Mouse (Mus musculus): Measurements from ENCODE around the gene Gdpd5. TPM values are rescaled to one million over a fixed set of nuclear protein-coding genes. Genes with fewer than 3 reads are reported as not detected.
"Not testable (repeated sequence)": the region's sequence is repeated elsewhere in the genome, so short reads cannot be mapped to it uniquely, and the experiment has no call there.

Gene Gdpd5
- polyA plus RNA-seq, 2 experiments from 2014 or later = 9.7 to 14.7 TPM

DNA sequence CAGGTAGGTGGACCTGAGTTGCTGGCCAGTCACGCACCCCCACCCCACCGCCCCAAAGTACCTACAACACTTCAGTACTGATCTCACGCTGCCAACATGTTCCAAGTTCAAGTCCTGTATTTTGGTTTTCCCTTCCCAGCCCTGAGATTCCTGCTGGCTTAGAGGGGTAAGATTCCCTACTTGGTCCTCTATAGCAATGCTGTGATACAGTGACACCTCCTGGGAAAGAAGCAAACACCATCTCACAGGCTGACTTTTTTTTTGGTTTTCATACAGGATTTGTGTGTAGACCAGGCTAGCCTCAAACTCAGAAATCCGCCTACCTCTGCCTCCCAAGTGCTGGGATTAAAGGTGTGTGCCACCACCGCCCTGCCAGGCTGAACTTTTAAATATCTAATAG, 96.0 kb downstream of the Gdpd5 start:
- ATAC-seq = no peak

DNA sequence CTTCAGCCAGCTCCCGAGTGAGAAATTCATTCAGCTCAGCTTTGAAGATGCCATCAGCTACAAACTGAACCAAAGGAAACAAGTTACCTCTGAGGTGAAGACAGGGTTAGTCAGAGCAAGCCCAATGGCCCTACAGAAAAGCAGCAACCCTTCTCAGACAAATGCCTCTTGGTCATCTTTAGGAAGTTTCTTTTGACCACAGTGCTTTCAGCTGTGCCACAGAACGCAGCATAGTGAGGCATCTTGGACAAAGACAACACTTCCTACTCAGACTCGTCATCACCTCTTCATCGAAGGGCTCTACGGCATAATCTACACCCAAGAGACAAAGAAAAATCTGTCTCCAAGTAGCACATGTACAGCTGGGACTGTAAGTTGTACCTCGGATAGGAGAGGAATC, 101.4 kb downstream of the Gdpd5 start:
- ATAC-seq = no peak

DNA sequence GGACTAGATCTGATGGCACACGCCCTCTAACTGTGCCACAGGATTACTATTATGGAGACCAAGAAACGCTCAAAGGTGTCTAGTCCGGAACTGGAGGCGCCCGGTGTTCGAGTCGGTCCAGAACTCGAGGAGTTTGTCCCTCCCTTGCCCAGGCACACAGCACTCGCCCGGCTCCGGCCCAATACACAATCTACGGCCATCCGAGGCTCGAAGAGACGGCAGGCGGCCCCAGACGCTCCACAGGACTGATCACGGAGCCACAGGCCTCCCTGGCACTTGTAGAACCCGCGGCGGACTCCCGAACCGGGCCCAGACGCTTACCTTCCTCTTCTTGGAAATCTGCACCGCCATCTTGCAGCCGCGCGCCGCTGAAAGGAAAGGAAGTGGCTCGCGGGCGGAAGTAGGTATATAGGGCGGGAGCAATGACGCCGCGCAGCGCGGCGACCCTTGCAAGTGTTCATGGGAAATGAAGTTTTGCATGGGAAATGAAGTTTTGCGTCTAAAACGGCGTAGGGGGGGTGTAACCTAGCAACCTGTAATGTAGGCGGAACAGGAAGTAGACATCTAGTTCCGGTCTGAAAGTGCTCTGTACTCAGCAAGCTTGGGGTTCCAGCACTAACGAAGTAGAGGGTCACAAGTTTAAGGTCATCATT, 102.2 kb downstream of the Gdpd5 start, which contains the start of gene Rps3:
Gene Rps3, minus strand, starts transcription at position 468 of the 653 bp plus-strand sequence.
- peak; percentile 97 for ATAC-seq

DNA sequence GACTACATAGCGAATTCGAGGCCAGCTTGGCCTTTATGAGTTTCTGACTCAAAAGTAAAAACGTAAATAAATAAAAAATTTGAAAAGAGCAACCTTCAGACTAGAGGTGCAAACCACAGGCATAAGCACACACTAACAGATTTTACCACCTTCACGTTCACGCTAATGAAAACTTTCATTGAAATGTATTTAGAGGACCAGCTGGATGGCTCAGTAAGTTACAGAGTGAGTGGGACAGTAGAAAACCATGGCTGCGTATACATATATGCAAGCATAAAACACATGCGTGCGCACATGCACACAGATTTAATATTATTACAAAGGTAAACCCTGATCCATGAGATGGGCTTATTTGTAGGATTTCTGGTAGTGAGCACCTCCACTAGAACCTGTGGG, 102.7 kb downstream of the Gdpd5 start:
- ATAC-seq = no peak

DNA sequence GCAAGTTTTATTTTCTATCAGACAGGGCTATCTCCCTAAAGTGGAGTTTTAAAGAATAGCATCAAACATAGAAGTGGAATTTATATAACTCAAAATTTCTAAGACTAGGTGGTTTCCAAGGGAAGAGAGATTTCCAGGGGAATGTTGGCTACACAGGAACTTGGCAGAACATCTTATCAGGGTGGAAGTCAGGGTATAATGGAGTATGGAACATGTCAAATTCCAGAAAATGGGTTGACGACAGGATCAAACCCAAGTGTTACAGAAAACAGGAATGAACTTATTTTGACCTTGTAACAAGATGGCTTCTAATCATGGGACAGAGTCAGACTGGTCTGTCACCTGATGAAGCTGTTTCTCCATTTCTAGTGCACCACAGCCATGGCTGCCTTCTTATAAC, 103.5 kb downstream of the Gdpd5 start:
- ATAC-seq = no peak

DNA sequence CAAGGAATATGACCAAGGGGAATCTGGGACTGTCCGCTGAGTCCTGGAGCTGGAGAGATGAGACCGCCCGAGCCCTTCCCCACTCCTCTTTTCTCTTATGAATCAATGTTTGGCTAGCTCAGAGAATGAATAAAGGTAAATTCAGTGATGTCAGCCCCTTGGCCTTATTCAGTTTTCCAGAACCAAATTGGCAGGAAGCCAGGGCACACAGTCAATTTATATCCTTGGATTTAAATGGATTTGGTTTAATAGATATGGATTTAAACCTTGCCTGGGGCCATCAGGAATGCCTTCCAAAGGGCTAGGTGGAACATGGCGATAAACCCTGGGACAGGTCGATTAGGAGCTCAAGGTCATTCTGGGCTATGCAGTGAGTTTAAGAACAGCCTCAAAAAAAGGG, 108.5 kb downstream of the Gdpd5 start:
- no peak for ATAC-seq

DNA sequence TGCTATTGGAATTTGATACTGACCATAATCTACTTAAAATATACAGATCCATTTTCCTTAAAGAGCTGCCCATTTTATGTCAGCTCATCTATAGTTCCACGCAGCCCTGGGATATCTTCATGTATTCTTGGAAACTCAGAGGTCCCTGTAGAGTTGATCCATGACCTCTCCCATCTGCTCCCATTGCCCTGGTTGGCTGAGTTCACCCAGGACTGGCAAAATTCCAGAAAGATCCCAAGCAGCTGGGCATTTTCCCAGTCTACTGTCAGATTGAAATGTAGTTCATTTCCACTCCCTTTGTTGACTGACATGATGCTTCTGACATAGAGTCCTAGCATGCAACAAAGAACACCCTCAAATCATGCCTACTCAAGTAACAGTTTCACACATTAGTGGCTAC, 117.9 kb downstream of the Gdpd5 start:
- no peak for ATAC-seq

DNA sequence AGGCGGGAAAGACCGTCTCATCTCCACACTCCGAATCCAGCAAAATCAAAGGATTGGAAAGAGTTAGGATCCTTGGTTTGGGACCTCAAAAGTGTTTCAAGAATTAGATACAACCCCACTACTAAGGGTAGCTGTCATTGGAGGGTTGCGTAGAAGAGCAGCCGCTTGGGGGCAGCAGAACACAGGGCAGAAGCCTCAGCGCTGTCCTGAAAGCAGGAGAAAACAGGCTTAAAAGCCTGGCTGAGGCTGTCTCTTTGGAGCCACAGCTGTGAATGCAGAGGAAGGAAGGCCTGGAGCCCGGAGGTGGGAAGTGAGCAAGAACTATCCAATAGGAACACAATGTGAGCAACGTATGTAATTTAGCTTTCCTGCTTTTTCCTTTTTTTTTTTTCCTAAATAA, 119.0 kb downstream of the Gdpd5 start:
- peak; percentile 65 for ATAC-seq

DNA sequence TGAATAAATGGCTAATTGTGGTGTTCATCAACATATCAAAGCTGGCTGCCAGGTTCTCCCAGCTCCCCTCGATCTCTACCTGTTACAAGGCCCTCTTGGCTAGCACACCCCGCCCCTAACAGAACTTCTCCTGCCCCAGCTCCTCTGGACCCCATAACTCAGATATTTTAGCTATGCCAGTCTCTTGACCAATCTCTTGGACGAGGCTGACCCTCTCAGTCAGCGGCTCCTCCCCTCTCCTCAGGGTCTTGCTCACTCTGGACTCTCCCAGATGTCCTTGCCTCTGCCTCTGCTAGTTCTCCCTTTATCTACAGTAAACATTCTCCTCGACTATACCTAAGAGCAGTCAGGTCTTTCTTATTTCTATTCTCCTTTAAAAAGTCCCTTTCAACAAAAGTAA, 119.4 kb downstream of the Gdpd5 start:
- no peak for ATAC-seq

DNA sequence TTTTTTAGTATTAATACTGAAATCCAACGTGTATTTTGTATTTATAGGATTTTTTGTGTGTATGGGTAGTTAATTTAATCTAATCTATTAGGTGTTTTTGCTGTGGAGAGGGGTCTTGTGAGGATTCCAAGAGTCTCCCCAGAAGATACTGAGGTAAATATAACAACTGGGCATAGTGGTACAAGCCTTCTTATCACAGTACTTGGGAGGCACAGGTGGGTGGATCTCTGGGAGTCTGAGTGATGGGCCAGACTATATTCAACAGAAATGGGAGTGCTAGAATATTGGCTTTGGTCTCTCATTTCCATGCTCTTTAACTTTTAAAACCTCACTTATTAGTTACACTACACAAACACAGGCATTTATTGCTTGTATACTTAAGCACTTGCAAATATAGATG, 119.9 kb downstream of the Gdpd5 start:
- ATAC-seq = no peak

DNA sequence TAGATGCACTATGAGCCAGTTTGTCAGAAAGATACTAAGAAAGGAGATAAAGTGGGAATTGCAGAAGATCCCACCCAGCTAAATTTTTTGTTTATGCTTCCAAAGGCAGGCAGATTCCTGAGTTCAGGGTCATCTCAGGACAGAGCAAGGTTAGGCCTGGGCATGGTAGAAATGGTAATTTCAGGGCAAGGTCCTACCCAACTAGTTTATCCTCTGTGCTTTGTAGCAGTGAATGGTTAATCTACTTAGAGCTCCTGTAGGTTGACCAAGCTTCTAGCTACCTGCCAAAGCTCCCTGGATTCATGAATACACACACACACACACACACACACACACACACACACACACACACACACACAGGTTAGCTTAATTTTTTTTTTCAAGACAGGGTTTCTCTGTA, 123.3 kb downstream of the Gdpd5 start:
- no peak for ATAC-seq

DNA sequence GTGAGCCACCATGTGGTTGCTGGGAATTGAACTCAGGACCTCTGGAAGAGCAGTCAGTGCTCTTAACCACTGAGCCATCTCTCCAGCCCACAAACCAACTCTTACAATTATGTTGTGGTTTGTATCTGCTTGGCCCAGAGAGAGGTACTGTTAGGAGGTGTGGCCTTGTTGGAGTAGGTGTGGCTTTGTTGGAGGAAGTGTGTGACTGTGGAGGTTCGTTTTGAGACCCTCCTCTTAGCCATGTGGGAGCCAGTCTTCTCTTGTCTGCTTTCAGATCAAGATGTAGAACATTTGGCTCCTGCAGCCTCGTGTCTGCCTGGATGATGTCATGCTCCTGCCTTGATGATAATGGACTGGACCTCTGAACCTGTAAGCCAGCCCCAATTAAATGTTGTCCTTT, 127.0 kb downstream of the Gdpd5 start:
- ATAC-seq = not testable (repeated sequence)

DNA sequence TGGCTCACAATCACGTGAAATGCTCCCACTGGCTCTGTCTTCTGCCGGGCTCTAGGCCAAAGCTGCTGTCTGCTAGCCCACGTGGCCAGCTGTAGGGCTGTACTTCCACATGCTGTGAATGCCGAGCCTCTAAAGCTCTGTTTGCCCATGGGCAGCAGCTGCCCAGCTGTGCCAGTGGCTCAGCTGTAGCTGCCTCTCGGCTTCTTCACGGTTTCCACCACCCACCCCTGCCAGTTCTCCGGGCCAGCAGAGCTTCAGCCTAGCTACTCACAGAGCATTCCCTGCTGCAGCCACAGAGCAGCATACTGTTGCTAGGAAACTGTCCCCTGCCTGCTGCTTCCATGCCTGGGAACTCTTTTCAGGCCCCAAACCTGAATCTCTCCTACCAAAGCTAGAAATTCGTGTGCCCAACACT, 128.9 kb downstream of the Gdpd5 start:
- ATAC-seq = no peak

Other genes with a start within 250 kb of the Gdpd5 start
- 1 to 10 TPM; 6.7 to 8.9 TPM for gene Uvrag, start 240.3 kb upstream of the Gdpd5 start, polyA plus RNA-seq (2017; shearing (Covaris generic))
- 1 to 10 TPM; 1.0 to 1.3 TPM for gene Dgat2, start 198.7 kb upstream of the Gdpd5 start, polyA plus RNA-seq (2017; shearing (Covaris generic))
- not detected for gene Mogat2, start 142.8 kb upstream of the Gdpd5 start, polyA plus RNA-seq (2017; shearing (Covaris generic))
- 1 to 10 TPM; 2.8 to 4.1 TPM for gene Map6, start 114.0 kb upstream of the Gdpd5 start, polyA plus RNA-seq (2017; shearing (Covaris generic))
- not detected for gene Serpinh1, start 28.2 kb upstream of the Gdpd5 start, polyA plus RNA-seq (2017; shearing (Covaris generic))
- gene Klhl35, start 84.6 kb downstream of the Gdpd5 start, polyA plus RNA-seq (2017; shearing (Covaris generic)) = not detected
- gene Rps3, start 102.3 kb downstream of the Gdpd5 start, polyA plus RNA-seq (2017; shearing (Covaris generic)) = 1,000 to 10,000 TPM; 2,602 to 3,921 TPM
- gene Arrb1, start 154.1 kb downstream of the Gdpd5 start, polyA plus RNA-seq (2017; shearing (Covaris generic)) = 10 to 100 TPM in 1 of 2 experiments, 1 to 10 TPM in 1; 8.3 to 12.0 TPM
- gene Tpbgl, start 245.7 kb downstream of the Gdpd5 start, polyA plus RNA-seq (2017; shearing (Covaris generic)) = under 1 TPM in 1 of 2 experiments, not detected in 1; 0.25 TPM

Measured in activated CD4-positive, CD25-positive, alpha-beta regulatory T cell, adult 4 months (primary cell).